Mouse (Mus musculus) spleen, adult 2 months (tissue): ENCODE measurements around the gene Dnah11. TPM values are rescaled to one million over a fixed set of nuclear protein-coding genes. Genes with fewer than 3 reads are reported as not detected.
"Not testable (repeated sequence)": the region's sequence is repeated elsewhere in the genome, so short reads cannot be mapped to it uniquely, and the experiment has no call there.

ENCODE experiments used
- DNase-seq, 2 experiments: peaks; one replicate each; pipeline versions ENCODE4 v3.0.0 to v3.0.0-alpha.2; 2012 to 2021; ENCODE audit warnings: low spot score in 2 of 2, low read depth in 1 of 2
- H3K27ac ChIP-seq: fragments of 200-500 bp; 2 replicates; pipeline ENCODE4 v1.5.1; 2012; ENCODE audit warnings: low read length, inconsistent platforms; ENCODE audit not compliant: insufficient read depth
- H3K27me3 ChIP-seq: fragments of 200-500 bp; 2 replicates; pipeline ENCODE4 v1.6.1; 2012; ENCODE audit warnings: mild to moderate bottlenecking, moderate library complexity, low read length, inconsistent platforms; ENCODE audit not compliant: control insufficient read depth, insufficient read depth
- H3K36me3 ChIP-seq: fragments of 200-500 bp; 2 replicates; pipeline ENCODE4 v1.6.1; 2012; ENCODE audit warnings: mild to moderate bottlenecking, low read length, inconsistent platforms; ENCODE audit not compliant: control insufficient read depth, insufficient read depth
- H3K4me1 ChIP-seq: fragments of 200-500 bp; 2 replicates; pipeline ENCODE4 v1.6.1; 2011; ENCODE audit warnings: inconsistent platforms; ENCODE audit not compliant: control insufficient read depth, insufficient read depth, insufficient read length
- H3K4me3 ChIP-seq: fragments of 200-500 bp; 2 replicates; pipeline ENCODE4 v1.5.1; 2011; ENCODE audit warnings: mild to moderate bottlenecking, inconsistent platforms; ENCODE audit not compliant: insufficient read depth, insufficient read length; ENCODE audit errors: extremely low read depth
- CTCF ChIP-seq: fragments of 200-500 bp; IDR thresholded peaks from 2 replicates; pipeline ENCODE4 v1.5.1; 2011; ENCODE audit warnings: mild to moderate bottlenecking, inconsistent platforms; ENCODE audit not compliant: insufficient read depth, insufficient read length, insufficient replicate concordance; ENCODE audit errors: extremely low read depth
- POLR2A ChIP-seq: fragments of 200-500 bp; IDR thresholded peaks from 2 replicates; pipeline ENCODE4 v1.6.1; 2011; ENCODE audit warnings: low read depth, low read length, inconsistent platforms
- WGBS: fragments of 180-500 bp; shearing (Covaris S2); methylation state at CpG from one replicate; pipeline ENCODE4 v1.1.7; 2018; 5-methylcytosine and 5-hydroxymethylcytosine counted together
- polyA plus RNA-seq: library from polyadenylated mRNA; depleted of rRNA; stranded (reverse); fragments of >200 nt; gene quantifications from 2 replicates; pipeline ENCODE4 v1.2.3, GENCODE M21; 2012

The Dnah11 gene
- polyA plus RNA-seq, 1 experiment = 0.01 TPM

DNA sequence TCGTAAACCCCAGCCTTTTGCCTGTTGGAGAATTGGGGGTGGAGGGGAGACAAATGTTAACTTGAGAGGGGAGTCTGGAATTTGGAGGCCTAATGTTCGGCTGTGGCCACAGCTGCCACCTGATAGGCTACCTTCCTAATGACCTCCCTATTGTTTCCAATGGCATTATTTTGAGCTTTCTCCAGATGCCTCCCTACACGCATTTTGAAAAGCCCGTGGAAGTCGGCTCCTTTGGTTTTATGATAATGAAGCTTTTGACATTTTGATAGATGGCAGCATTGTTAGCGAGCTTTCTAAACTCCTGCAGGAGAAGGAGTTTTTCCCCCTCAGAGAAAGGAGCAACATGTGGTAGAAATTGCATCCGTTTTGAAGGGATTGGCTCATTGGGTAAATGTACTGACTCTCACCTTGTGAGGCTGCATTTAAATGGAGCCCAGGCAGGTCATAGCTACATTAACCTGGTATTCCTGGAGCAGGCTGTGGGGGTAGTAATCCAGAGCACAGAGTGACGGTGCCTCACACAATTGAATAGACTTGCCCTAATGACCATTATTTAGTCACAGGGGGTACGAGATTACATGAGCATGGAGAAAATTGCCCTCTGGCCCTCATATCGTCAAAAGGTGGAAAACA, 284.1 kb downstream of the Dnah11 start:
- H3K4me3 ChIP-seq = no peak overlapping the region
- WGBS = 82% methylated on average over 10 of the region's 10 CpGs
- no peaks in the 10 kb centered on the region for H3K4me1 ChIP-seq
- TF ChIP-seq CTCF = no peak
- no peak for TF ChIP-seq POLR2A
- no peaks in the 10 kb centered on the region for H3K36me3 ChIP-seq
- no peak overlapping the region for H3K27ac ChIP-seq
- DNase-seq = no peak
- no peaks in the 10 kb centered on the region for H3K27me3 ChIP-seq

DNA sequence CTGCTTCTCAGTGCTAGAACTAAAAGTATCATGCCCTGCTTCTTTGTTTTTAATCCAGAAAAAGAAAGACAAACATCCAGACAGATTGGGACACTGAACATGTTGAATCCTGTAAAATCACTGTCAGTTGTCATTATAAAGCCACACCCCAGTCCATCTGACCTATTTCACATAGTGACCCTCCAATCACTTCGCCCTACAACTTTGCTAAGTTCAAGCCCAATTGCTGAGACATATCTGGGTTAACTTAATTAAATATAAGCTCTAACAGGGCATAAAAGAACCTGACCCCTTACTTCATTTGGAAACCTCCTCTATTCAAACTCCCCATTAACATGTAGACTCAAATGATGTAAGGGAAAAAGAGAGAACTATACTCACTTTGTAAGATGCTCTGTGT, 287.4 kb downstream of the Dnah11 start:
- no peaks in the 10 kb centered on the region for H3K27me3 ChIP-seq
- H3K4me1 ChIP-seq = no peaks in the 10 kb centered on the region
- WGBS = 78% methylated on average over 1 of the region's 1 CpGs

DNA sequence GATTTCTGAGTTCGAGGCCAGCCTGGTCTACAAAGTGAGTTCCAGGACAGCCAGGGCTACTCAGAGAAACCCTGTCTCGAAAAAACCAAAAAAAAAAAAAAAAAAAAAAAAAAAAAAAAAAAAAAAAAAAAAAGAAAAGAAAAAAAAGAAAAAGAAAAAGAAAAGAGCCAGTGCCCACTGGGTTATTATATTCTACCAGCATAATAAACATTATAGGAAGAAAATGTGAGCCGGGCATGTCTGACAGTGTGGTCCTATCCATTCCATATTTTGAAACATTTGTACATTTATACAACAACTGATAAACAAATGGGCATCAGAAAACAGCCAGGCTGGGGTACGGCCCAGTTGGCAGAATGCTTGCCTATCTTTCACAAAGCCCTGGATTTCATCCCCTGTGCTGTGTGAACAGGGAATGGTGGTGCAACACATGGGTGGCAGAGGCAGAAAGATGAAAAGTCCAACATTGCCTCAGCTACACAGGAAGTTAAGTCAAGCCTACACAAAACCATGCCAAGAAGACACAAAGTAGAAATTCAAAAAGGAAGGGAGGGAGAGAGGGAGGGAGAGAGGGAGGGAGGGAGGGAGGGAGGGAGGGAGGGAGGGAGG, 293.5 kb downstream of the Dnah11 start:
- not testable (repeated sequence) for H3K4me1 ChIP-seq, H3K27ac ChIP-seq, H3K27me3 ChIP-seq, DNase-seq, H3K36me3 ChIP-seq, H3K4me3 ChIP-seq
- WGBS = 79% methylated on average over 4 of the region's 4 CpGs

More for the DNA sequence above, 287.4 kb downstream of the Dnah11 start:
- no peak for TF ChIP-seq CTCF
- TF ChIP-seq POLR2A = no peak
- Histone ChIP-seq H3K27ac (no peak overlapping the region), H3K4me3 (no peak overlapping the region), H3K36me3 (no peaks in the 10 kb centered on the region)
- no peak for DNase-seq

DNA sequence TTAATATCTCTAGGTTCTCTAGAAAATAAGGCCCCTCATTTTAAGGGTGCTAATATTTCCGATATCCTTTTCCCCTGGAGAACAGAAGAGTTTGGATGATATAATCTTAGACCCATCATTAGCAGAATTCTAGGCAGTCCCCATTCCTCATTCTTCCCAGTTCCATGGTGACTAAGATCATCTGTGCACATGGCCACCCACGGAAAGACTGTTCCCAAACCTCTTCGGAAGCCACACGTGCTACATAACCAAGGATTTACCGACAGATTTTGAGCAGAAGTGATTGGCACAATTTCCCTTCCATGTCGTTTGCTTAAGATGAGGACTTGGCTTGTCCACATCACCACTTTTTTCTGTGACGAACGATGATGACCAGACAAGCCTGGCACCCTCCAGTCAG, 295.2 kb downstream of the Dnah11 start:
- no peak for DNase-seq

DNA sequence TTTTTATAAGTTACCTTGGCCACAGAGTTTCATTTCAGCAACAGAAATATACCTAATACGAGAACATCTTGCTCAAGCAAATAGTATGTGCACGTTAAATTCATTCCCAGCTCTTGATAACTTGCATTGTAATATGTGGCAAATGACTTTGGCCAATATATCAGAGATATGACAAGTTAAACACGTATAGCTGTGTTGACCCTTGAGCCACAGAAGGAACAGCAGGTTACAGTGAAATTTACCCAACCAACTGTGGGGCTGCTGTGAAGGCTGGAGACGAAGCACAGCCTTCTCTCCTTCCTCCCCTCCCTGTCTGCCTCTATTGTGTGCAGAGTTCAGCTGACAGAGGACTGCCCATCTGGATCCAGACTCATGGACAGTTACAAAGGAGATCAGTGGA, 297.5 kb downstream of the Dnah11 start:
- DNase-seq, H3K36me3 ChIP-seq, H3K27ac ChIP-seq, H3K4me3 ChIP-seq, H3K4me1 ChIP-seq, H3K27me3 ChIP-seq: not testable (repeated sequence)
- WGBS = 63% methylated on average over 2 of the region's 4 CpGs

More for the DNA sequence above, 295.2 kb downstream of the Dnah11 start:
- no peaks in the 10 kb centered on the region for H3K27me3 ChIP-seq
- H3K4me3 ChIP-seq = no peak overlapping the region
- WGBS = 93% methylated on average over 8 of the region's 8 CpGs
- TF ChIP-seq POLR2A = no peak
- TF ChIP-seq CTCF = no peak
- no peaks in the 10 kb centered on the region for H3K4me1 ChIP-seq
- H3K36me3 ChIP-seq = no peaks in the 10 kb centered on the region
- no peak overlapping the region for H3K27ac ChIP-seq

DNA sequence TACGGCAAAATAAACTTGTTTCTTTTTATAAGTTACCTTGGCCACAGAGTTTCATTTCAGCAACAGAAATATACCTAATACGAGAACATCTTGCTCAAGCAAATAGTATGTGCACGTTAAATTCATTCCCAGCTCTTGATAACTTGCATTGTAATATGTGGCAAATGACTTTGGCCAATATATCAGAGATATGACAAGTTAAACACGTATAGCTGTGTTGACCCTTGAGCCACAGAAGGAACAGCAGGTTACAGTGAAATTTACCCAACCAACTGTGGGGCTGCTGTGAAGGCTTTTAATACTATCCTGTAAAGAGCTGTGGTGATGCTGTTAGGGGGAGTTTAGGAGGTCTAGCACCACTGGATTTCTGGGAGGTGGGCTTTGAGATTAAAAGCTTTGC, 298.0 kb downstream of the Dnah11 start:
- H3K4me1 ChIP-seq, H3K4me3 ChIP-seq, H3K36me3 ChIP-seq, DNase-seq, H3K27ac ChIP-seq, H3K27me3 ChIP-seq: not testable (repeated sequence)
- WGBS = 77% methylated on average over 1 of the region's 4 CpGs

DNA sequence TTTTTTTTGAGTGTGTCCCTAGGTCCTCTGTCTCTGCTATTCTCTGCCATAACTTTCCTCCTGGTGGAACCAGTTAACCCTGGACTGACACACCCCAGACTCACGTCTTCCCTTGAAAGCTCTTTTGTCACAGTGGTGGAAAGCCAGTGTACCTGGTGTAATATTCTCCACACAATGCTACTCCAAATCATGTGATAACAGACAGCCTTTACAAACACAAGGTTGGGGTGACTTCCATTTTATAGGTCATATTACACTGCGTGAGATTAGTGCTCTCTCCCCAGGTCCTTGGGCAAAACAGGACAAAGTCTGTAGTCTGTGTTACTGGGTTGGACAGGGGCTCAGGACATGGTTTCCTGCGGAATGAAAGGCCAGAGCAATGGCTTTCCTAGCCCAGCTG, 311.4 kb downstream of the Dnah11 start:
- TF ChIP-seq POLR2A (no peak), CTCF (no peak)
- Histone ChIP-seq H3K4me3 (no peak overlapping the region), H3K27ac (no peak overlapping the region), H3K4me1 (no peaks in the 10 kb centered on the region), H3K27me3 (no peaks in the 10 kb centered on the region; the same call in 1 of the 2 replicates), H3K36me3 (no peaks in the 10 kb centered on the region)
- DNase-seq = no peak
- WGBS = 86% methylated on average over 3 of the region's 3 CpGs
